In the genomic region with DNA sequence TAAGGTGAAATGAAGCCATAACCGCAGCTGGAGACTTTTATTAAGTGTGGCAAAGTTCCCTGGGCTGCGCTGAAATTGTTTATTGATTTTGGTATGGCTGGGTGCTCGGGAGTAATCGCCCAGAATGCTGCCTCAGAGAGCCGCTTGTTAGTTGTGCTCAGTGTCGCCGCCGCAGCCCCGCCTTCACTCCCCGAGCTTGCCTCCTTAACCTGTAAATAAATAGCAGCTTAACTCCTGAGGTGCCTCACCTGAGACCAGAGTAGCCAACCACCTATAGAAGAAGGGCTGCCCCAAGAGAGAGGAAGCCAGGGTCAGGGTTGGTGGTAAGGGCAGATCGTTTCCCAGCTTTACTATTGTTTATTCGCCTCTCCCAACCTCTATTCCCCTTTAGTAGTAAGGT, we compare ENCODE assay signal across 13 mouse cellular contexts. TPM values are rescaled to one million over a fixed set of nuclear protein-coding genes. Genes with fewer than 3 reads are reported as not detected.
DNase-seq lines count a peak whose midpoint lies in the region; ATAC-seq and TF ChIP-seq lines count a peak whose summit lies in the region.
"Had no signal": no experiment of that assay in that cellular context is flagged by ENCODE, and none has a peak within 500 bp of the region (broad histone marks: within the 10 kb centered on the region; RNA-seq: fewer than 3 reads in every experiment).

No protein-coding gene starts in this region.

- WGBS in heart, embryonic 12.5 days, result 21% methylated on average over 12 of the region's 12 CpGs
- 11% methylated on average over 12 of the region's 12 CpGs for WGBS in intestine, embryonic 16.5 days
- WGBS in liver, embryonic 14.5 days (ENCODE audit: insufficient replicate concordance), result 39% methylated on average over 12 of the region's 12 CpGs

- no peak for TF ChIP-seq EP300 in liver, embryonic 14.5 days (IDR thresholded peaks at IDR 0.05; ENCODE audit: low read depth)

- 0 out of 2 replicates have a peak overlapping the region, but pooled peaks have one; percentile 0 for H3K4me2 ChIP-seq in heart, embryonic 12.5 days
- H3K4me2 ChIP-seq in intestine, embryonic 16.5 days (ENCODE audit: low read depth, low read length), result peak overlapping the region; percentile 21
- H3K4me2 ChIP-seq in liver, embryonic 14.5 days (ENCODE audit: low read depth), result peak overlapping the region; percentile 34
- H3K4me2 ChIP-seq: midbrain, embryonic 15.5 days had no signal

- H3K27ac ChIP-seq in heart, embryonic 12.5 days (ENCODE audit: poor library complexity, severe bottlenecking), result no peak overlapping the region
- H3K27ac ChIP-seq in intestine, embryonic 16.5 days (ENCODE audit: low read length), result no peak overlapping the region
- H3K27ac ChIP-seq in liver, embryonic 14.5 days, result no peak overlapping the region
- H3K27ac ChIP-seq: forebrain, embryonic 10.5 days; midbrain, embryonic 15.5 days had no signal

- no peaks in the 10 kb centered on the region for H3K9me3 ChIP-seq in heart, embryonic 12.5 days (replicated peaks)
- no peaks in the 10 kb centered on the region for H3K9me3 ChIP-seq in E14TG2a.4 (ENCODE audit: low read length)
- H3K9me3 ChIP-seq in intestine, embryonic 16.5 days (ENCODE audit: control insufficient read depth, low read length), result no peaks in the 10 kb centered on the region
- H3K9me3 ChIP-seq in liver, embryonic 14.5 days (ENCODE audit: control insufficient read depth, low read length), result no peaks in the 10 kb centered on the region
- H3K9me3 ChIP-seq: forebrain, embryonic 10.5 days; midbrain, embryonic 15.5 days had no signal

- DNase-seq in heart, postnatal 36 days, result no peak
- no peak for DNase-seq in liver, embryonic 14.5 days (ENCODE audit: low read depth in 3 of 3, low spot score in 3 of 3)
- no peak for DNase-seq in urinary bladder, postnatal 4 days (ENCODE audit: low spot score in 2 of 2)
- DNase-seq: B cell, adult 2 months; cerebellum, postnatal 14 days had no signal

- intact Hi-C loops in heart, postnatal 36 days (cut with DNase I), result no loop called here

- no peaks in the 10 kb centered on the region for H3K36me3 ChIP-seq in heart, embryonic 12.5 days
- no peaks in the 10 kb centered on the region for H3K36me3 ChIP-seq in E14TG2a.4 (ENCODE audit: insufficient read depth, low read length)
- no peaks in the 10 kb centered on the region for H3K36me3 ChIP-seq in intestine, embryonic 16.5 days (ENCODE audit: control insufficient read depth, insufficient read depth, low read length)
- H3K36me3 ChIP-seq in liver, embryonic 14.5 days (replicated peaks; ENCODE audit: control insufficient read depth, insufficient read depth, low read depth), result no peaks in the 10 kb centered on the region
- H3K36me3 ChIP-seq: forebrain, embryonic 10.5 days; midbrain, embryonic 15.5 days had no signal

- no peak overlapping the region for H3K4me3 ChIP-seq in heart, embryonic 12.5 days
- H3K4me3 ChIP-seq in E14TG2a.4 (replicated peaks; ENCODE audit: low read length), result peak overlapping the region; percentile 46
- no peak overlapping the region for H3K4me3 ChIP-seq in intestine, embryonic 16.5 days (ENCODE audit: low read length)
- H3K4me3 ChIP-seq in liver, embryonic 14.5 days (ENCODE audit: insufficient read depth in 1 of 2, low read depth in 2 of 2, low read length in 2 of 2), result no peak overlapping the region
- H3K4me3 ChIP-seq: forebrain, embryonic 10.5 days; midbrain, embryonic 15.5 days had no signal

- TF ChIP-seq CTCF in E14TG2a.4 (conservative IDR thresholded peaks at IDR 0.05; ENCODE audit: low read length), result no peak
- TF ChIP-seq CTCF in liver, embryonic 14.5 days (IDR thresholded peaks at IDR 0.05; ENCODE audit: low read depth), result no peak

- no peak overlapping the region for H3K9ac ChIP-seq in heart, embryonic 12.5 days
- no peak overlapping the region for H3K9ac ChIP-seq in intestine, embryonic 16.5 days (ENCODE audit: low read depth, low read length)
- H3K9ac ChIP-seq in liver, embryonic 14.5 days (replicated peaks), result no peak overlapping the region
- H3K9ac ChIP-seq: midbrain, embryonic 15.5 days had no signal

- ATAC-seq in heart, embryonic 12.5 days (ENCODE audit: insufficient number of reproducible peaks, low FRiP score), result no peak
- ATAC-seq in intestine, embryonic 16.5 days, result no peak
- ATAC-seq in liver, embryonic 14.5 days (ENCODE audit: insufficient read depth), result no peak
- ATAC-seq in megakaryocyte, adult 5-6 weeks (ENCODE audit: poor library complexity, severe bottlenecking), result no peak
- no peak for ATAC-seq in megakaryocyte progenitor cell, adult 5-6 weeks (replicated peaks; ENCODE audit: poor library complexity)
- ATAC-seq: inflammation-experienced regulatory T-cells, adult 6 months; midbrain, embryonic 15.5 days had no signal

- H3K4me1 ChIP-seq in heart, embryonic 12.5 days (replicated peaks), result peaks cover 5% of the 10 kb centered on the region; the same call in 1 of the 2 replicates
- H3K4me1 ChIP-seq in E14TG2a.4 (replicated peaks; ENCODE audit: low read depth, low read length), result peaks cover 20% of the 10 kb centered on the region
- H3K4me1 ChIP-seq in intestine, embryonic 16.5 days (ENCODE audit: control insufficient read depth, insufficient read depth, low read length), result 0 out of 2 replicates have a peak, but pooled peaks cover 4% of the 10 kb centered on the region
- H3K4me1 ChIP-seq in liver, embryonic 14.5 days (replicated peaks; ENCODE audit: control insufficient read depth in 2 of 2, insufficient read depth in 2 of 2, low read length in 1 of 2), result no peaks in the 10 kb centered on the region
- H3K4me1 ChIP-seq: midbrain, embryonic 15.5 days had no signal

- no peaks in the 10 kb centered on the region for H3K27me3 ChIP-seq in heart, embryonic 12.5 days (replicated peaks)
- H3K27me3 ChIP-seq in E14TG2a.4 (ENCODE audit: insufficient read depth, low read length), result peaks cover 45% of the 10 kb centered on the region
- H3K27me3 ChIP-seq in intestine, embryonic 16.5 days (replicated peaks; ENCODE audit: control insufficient read depth, insufficient read depth, low read length), result no peaks in the 10 kb centered on the region
- no peaks in the 10 kb centered on the region for H3K27me3 ChIP-seq in liver, embryonic 14.5 days (ENCODE audit: control insufficient read depth, insufficient read depth, low read length)

RNA-seq across cellular contexts. Expression of gene Esrrb, which starts 40.3 kb away (rescaled TPM):
- polyA plus RNA-seq in heart, embryonic 12.5 days (2016; fragmentation: Nextera tagmentation; extraction: Ambion mirVana), result 2.8 and 3.5 TPM in 2 replicates
- total RNA-seq in heart, postnatal 36 days (2021), result 10 to 100 TPM; 16.4 to 30.0 TPM
- polyA plus RNA-seq in intestine, embryonic 16.5 days (2015; fragmentation: Nextera tagmentation; extraction: Ambion mirVana), result 0.36 and 0.39 TPM in 2 replicates
- 0.08 and 0.09 TPM in 2 replicates for polyA plus RNA-seq in liver, embryonic 14.5 days (2012; rRNA removed)
- polyA plus RNA-seq in liver, embryonic 14.5 days (2014; fragmentation: Nextera tagmentation; extraction: Ambion mirVana), result 0.03 and 0.06 TPM in 2 replicates
- total RNA-seq in megakaryocyte, adult 5-6 weeks (2015), result not detected in 2 replicates
- not detected in 2 replicates for total RNA-seq in megakaryocyte, adult 5-6 weeks (2017)
- total RNA-seq in megakaryocyte progenitor cell, adult 5-6 weeks (2015), result not detected in 2 replicates
- total RNA-seq in megakaryocyte progenitor cell, adult 5-6 weeks (2017), result not detected in 2 replicates

Comparison
In these comparisons a context has a peak if more than half of its experiments do, and no peak if none do; other contexts are left out.
1. RNA of gene Esrrb, which starts 40.3 kb away (total RNA-seq): 16.4 to 30.0 TPM in heart, postnatal 36 days; not detected in megakaryocyte, adult 5-6 weeks and not detected in megakaryocyte progenitor cell, adult 5-6 weeks; every median in the first group is over 10 times any median in the second.
2. Peak in every context shown above with its lines, with median percentiles within 50 percentile points of each other: H3K4me2 ChIP-seq.